Mouse (Mus musculus) neural tube, embryonic 14.5 days (tissue): ENCODE measurements around the gene Pik3r1. TPM values are rescaled to one million over a fixed set of nuclear protein-coding genes. Genes with fewer than 3 reads are reported as not detected.

Source experiments
- ATAC-seq: fragments of 200-750 bp; cut with Nextera tagmentation; 2 replicates; pipeline ENCODE4 v1.8.0; 2017; ENCODE audit warnings: low read depth, mild to moderate bottlenecking, moderate TSS enrichment, moderate library complexity
- H3K27ac ChIP-seq: fragments of 300-500 bp; sonication (generic); 2 replicates; pipeline ENCODE4 v1.5.1; 2014; ENCODE audit warnings: low read depth, mild to moderate bottlenecking, control low read depth, low read length, moderate library complexity, mixed read lengths
- H3K27me3 ChIP-seq: fragments of 300-500 bp; sonication (generic); 2 replicates; pipeline ENCODE4 v1.6.1; 2014; ENCODE audit warnings: low read length; ENCODE audit not compliant: control insufficient read depth, insufficient read depth
- H3K36me3 ChIP-seq: fragments of 300-500 bp; sonication (generic); 2 replicates; pipeline ENCODE4 v1.6.1; 2014; ENCODE audit warnings: low read length, mixed read lengths; ENCODE audit not compliant: control insufficient read depth, insufficient read depth
- H3K4me1 ChIP-seq: fragments of 300-500 bp; sonication (generic); 2 replicates; pipeline ENCODE4 v1.6.1; 2014; ENCODE audit warnings: low read length; ENCODE audit not compliant: control insufficient read depth, insufficient read depth
- H3K4me2 ChIP-seq: fragments of 300-500 bp; sonication (generic); 2 replicates; pipeline ENCODE4 v1.6.1; 2014; ENCODE audit warnings: mild to moderate bottlenecking, low read depth, low read length, control low read depth
- H3K4me3 ChIP-seq: fragments of 300-500 bp; sonication (generic); 2 replicates; pipeline ENCODE4 v1.5.1; 2014; ENCODE audit warnings: low read depth, low read length, control low read depth, mixed read lengths
- H3K9ac ChIP-seq: fragments of 300-500 bp; sonication (generic); replicated peaks from 2 replicates; pipeline ENCODE4 v1.6.1; 2014; ENCODE audit warnings: low read depth, mild to moderate bottlenecking, control low read depth, low read length, mixed read lengths
- H3K9me3 ChIP-seq: fragments of 300-500 bp; sonication (generic); 2 replicates; pipeline ENCODE4 v1.6.1; 2016; ENCODE audit warnings: low read length; ENCODE audit not compliant: control insufficient read depth
- whole genome bisulfite sequencing: fragments of 180-500 bp; shearing (Covaris S2); extraction: QIAGEN DNeasy Blood & Tissue Kit; methylation state at CpG from one replicate; pipeline ENCODE4 v1.1.7; 2014; 5-methylcytosine and 5-hydroxymethylcytosine counted together
- polyA plus RNA-seq: library from polyadenylated mRNA; unstranded; fragments of >200 nt; fragmentation: Nextera tagmentation; extraction: Ambion mirVana; gene quantifications from 2 replicates; pipeline ENCODE4 v1.2.1, GENCODE M21; 2014

Gene Pik3r1
- polyA plus RNA-seq, 1 experiment from 2014 or later = 136 TPM

GRCm38 (mm10) chr13:101712099-101712498 is 55.9 kb downstream of the Pik3r1 start:
- no peak overlapping the region for H3K4me3 ChIP-seq
- no peak for ATAC-seq
- H3K36me3 ChIP-seq = 0 out of 2 replicates have a peak, but pooled peaks cover 4% of the 10 kb centered on the region
- H3K9me3 ChIP-seq = no peaks in the 10 kb centered on the region
- no peak overlapping the region for H3K9ac ChIP-seq
- no peaks in the 10 kb centered on the region for H3K27me3 ChIP-seq
- H3K4me2 ChIP-seq = no peak overlapping the region
- no peak overlapping the region for H3K27ac ChIP-seq
- 78% methylated on average over 9 of the region's 9 CpGs for WGBS
- no peaks in the 10 kb centered on the region for H3K4me1 ChIP-seq

GRCm38 (mm10) chr13:101711301-101711700 is 56.7 kb downstream of the Pik3r1 start:
- no peaks in the 10 kb centered on the region for H3K27me3 ChIP-seq
- H3K9me3 ChIP-seq = no peaks in the 10 kb centered on the region
- 99% methylated on average over 2 of the region's 2 CpGs for WGBS
- no peak overlapping the region for H3K9ac ChIP-seq
- no peaks in the 10 kb centered on the region for H3K4me1 ChIP-seq
- no peak overlapping the region for H3K4me3 ChIP-seq
- H3K4me2 ChIP-seq = no peak overlapping the region
- 0 out of 2 replicates have a peak, but pooled peaks cover 4% of the 10 kb centered on the region for H3K36me3 ChIP-seq
- no peak for ATAC-seq
- no peak overlapping the region for H3K27ac ChIP-seq

GRCm38 (mm10) chr13:101709788-101710187 is 58.2 kb downstream of the Pik3r1 start:
- H3K9me3 ChIP-seq = no peaks in the 10 kb centered on the region
- no peak overlapping the region for H3K4me2 ChIP-seq
- no peaks in the 10 kb centered on the region for H3K27me3 ChIP-seq
- no peak for ATAC-seq
- H3K4me3 ChIP-seq = no peak overlapping the region
- WGBS = 77% methylated on average over 3 of the region's 3 CpGs
- H3K4me1 ChIP-seq = no peaks in the 10 kb centered on the region
- H3K27ac ChIP-seq = no peak overlapping the region
- H3K9ac ChIP-seq = no peak overlapping the region
- 0 out of 2 replicates have a peak, but pooled peaks cover 4% of the 10 kb centered on the region for H3K36me3 ChIP-seq

GRCm38 (mm10) chr13:101707226-101707625 is 60.8 kb downstream of the Pik3r1 start:
- ATAC-seq = no peak
- no peak overlapping the region for H3K27ac ChIP-seq
- H3K27me3 ChIP-seq = no peaks in the 10 kb centered on the region
- H3K36me3 ChIP-seq = 0 out of 2 replicates have a peak, but pooled peaks cover 4% of the 10 kb centered on the region
- no peak overlapping the region for H3K4me3 ChIP-seq
- WGBS = 95% methylated on average over 9 of the region's 9 CpGs
- H3K4me2 ChIP-seq = no peak overlapping the region
- H3K4me1 ChIP-seq = no peaks in the 10 kb centered on the region
- no peaks in the 10 kb centered on the region for H3K9me3 ChIP-seq
- H3K9ac ChIP-seq = no peak overlapping the region

- H3K9ac ChIP-seq = no peak overlapping the region
- no peak for ATAC-seq
- WGBS = 91% methylated on average over 7 of the region's 7 CpGs
- no peak overlapping the region for H3K4me2 ChIP-seq
- H3K4me3 ChIP-seq = no peak overlapping the region
- H3K4me1 ChIP-seq = no peaks in the 10 kb centered on the region
- H3K27me3 ChIP-seq = no peaks in the 10 kb centered on the region
- no peaks in the 10 kb centered on the region for H3K9me3 ChIP-seq
- no peak overlapping the region for H3K27ac ChIP-seq
- peaks cover 8% of the 10 kb centered on the region; the same call in 1 of the 2 replicates for H3K36me3 ChIP-seq
Observed at GRCm38 (mm10) chr13:101706426-101706825, 61.6 kb downstream of the Pik3r1 start.

- H3K4me3 ChIP-seq = no peak overlapping the region
- H3K9me3 ChIP-seq = no peaks in the 10 kb centered on the region
- no peaks in the 10 kb centered on the region for H3K4me1 ChIP-seq
- WGBS = 94% methylated on average over 14 of the region's 14 CpGs
- H3K27ac ChIP-seq = no peak overlapping the region
- H3K36me3 ChIP-seq = peaks cover 4% of the 10 kb centered on the region
- ATAC-seq = no peak
- H3K4me2 ChIP-seq = no peak overlapping the region
- no peak overlapping the region for H3K9ac ChIP-seq
- H3K27me3 ChIP-seq = no peaks in the 10 kb centered on the region
Observed at GRCm38 (mm10) chr13:101702096-101702775, 65.8 kb downstream of the Pik3r1 start.

GRCm38 (mm10) chr13:101701632-101702031 is 66.4 kb downstream of the Pik3r1 start:
- 94% methylated on average over 8 of the region's 8 CpGs for WGBS
- H3K9me3 ChIP-seq = no peaks in the 10 kb centered on the region
- no peak for ATAC-seq

GRCm38 (mm10) chr13:101699742-101700141 is 68.3 kb downstream of the Pik3r1 start:
- no peaks in the 10 kb centered on the region for H3K27me3 ChIP-seq
- H3K27ac ChIP-seq = no peak overlapping the region
- no peak for ATAC-seq
- H3K4me1 ChIP-seq = 0 out of 2 replicates have a peak, but pooled peaks cover 6% of the 10 kb centered on the region
- no peak overlapping the region for H3K9ac ChIP-seq
- H3K9me3 ChIP-seq = no peaks in the 10 kb centered on the region
- H3K4me3 ChIP-seq = no peak overlapping the region
- no peak overlapping the region for H3K4me2 ChIP-seq
- peaks cover 4% of the 10 kb centered on the region for H3K36me3 ChIP-seq
- 63% methylated on average over 5 of the region's 5 CpGs for WGBS

More at GRCm38 (mm10) chr13:101701632-101702031, 66.4 kb downstream of the Pik3r1 start:
- Histone ChIP-seq H3K4me2 (no peak overlapping the region), H3K36me3 (peaks cover 4% of the 10 kb centered on the region), H3K4me3 (no peak overlapping the region), H3K4me1 (no peaks in the 10 kb centered on the region), H3K9ac (no peak overlapping the region), H3K27me3 (no peaks in the 10 kb centered on the region), H3K27ac (no peak overlapping the region)

- ATAC-seq = no peak
- H3K4me1 ChIP-seq = peaks cover 14% of the 10 kb centered on the region; the same call in 1 of the 2 replicates
- no peak overlapping the region for H3K4me3 ChIP-seq
- no peak overlapping the region for H3K4me2 ChIP-seq
- no peak overlapping the region for H3K9ac ChIP-seq
- peaks cover 4% of the 10 kb centered on the region for H3K36me3 ChIP-seq
- H3K27me3 ChIP-seq = no peaks in the 10 kb centered on the region
- H3K27ac ChIP-seq = no peak overlapping the region
- H3K9me3 ChIP-seq = no peaks in the 10 kb centered on the region
- 88% methylated on average over 5 of the region's 5 CpGs for WGBS
Observed at GRCm38 (mm10) chr13:101697966-101698365, 70.1 kb downstream of the Pik3r1 start.
